Mouse (Mus musculus) stomach, postnatal 0 days (tissue): ENCODE measurements around the gene Nr5a2.

Source experiments
- CTCF ChIP-seq: IDR thresholded peaks from 2 replicates; pipeline ENCODE4 v1.5.1; 2016; ENCODE audit warnings: antibody characterized with exemption, low read depth, mild to moderate bottlenecking, moderate library complexity
- EP300 ChIP-seq: optimal IDR thresholded peaks from 2 replicates; pipeline ENCODE3; 2016; ENCODE audit warnings: antibody characterized with exemption

DNA sequence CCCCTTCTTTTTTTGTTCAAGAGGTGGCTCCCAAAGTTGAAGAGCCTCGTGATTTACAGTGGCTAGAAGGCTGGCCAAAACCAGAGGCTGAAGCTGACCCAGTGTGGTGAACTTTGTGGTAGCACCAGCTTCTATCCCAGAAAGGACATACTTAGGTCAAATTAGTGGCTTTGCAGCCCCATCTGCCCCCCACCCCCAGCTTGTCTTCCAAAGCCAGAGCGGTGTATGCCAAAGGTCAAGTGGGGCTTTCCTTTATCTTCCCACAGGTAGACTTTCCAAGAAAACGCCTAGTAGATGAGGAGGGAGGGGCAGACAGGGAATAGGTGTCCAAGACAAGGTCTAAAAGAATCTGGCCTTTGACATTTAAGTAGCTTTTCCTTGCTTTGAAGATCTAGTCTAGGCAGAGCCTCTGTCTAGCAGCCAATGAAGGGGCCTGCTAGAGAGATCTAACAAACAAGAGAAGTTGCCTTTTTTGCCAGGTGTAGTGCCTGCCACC is 9.0 kb downstream of the Nr5a2 start:
- no peak for TF ChIP-seq CTCF
- TF ChIP-seq EP300: no peak
